Mouse (Mus musculus) kidney, postnatal 25 days (tissue): ENCODE measurements around the gene Fam185a.

Experiments used
- DNase-seq, 2 experiments: peaks; one replicate each; pipeline ENCODE4 v3.0.0; 2021; ENCODE audit warnings: mixed read lengths in 2 of 2

Gene Fam185a

GRCm38 (mm10) chr5:21496321-21496720, 71.6 kb downstream of the Fam185a start:
- no peak for DNase-seq

- no peak for DNase-seq
These were observed 72.1 kb downstream of the Fam185a start for GRCm38 (mm10) chr5:21496881-21497280.

- DNase-seq = no peak
These were observed 73.7 kb downstream of the Fam185a start for GRCm38 (mm10) chr5:21498490-21498889.

- no peak for DNase-seq
These were observed 74.2 kb downstream of the Fam185a start for GRCm38 (mm10) chr5:21498925-21499324.

- no peak for DNase-seq
These were observed 75.4 kb downstream of the Fam185a start for GRCm38 (mm10) chr5:21500133-21500532.

- DNase-seq = no peak
These were observed 76.2 kb downstream of the Fam185a start for GRCm38 (mm10) chr5:21500941-21501340.

- no peak for DNase-seq
These were observed 78.3 kb downstream of the Fam185a start for GRCm38 (mm10) chr5:21502936-21503610.

- DNase-seq = no peak
These were observed 80.4 kb downstream of the Fam185a start for GRCm38 (mm10) chr5:21505159-21505558.

GRCm38 (mm10) chr5:21506887-21507286, 82.1 kb downstream of the Fam185a start:
- no peak for DNase-seq

- no peak for DNase-seq
These were observed 85.0 kb downstream of the Fam185a start for GRCm38 (mm10) chr5:21509801-21510200.

GRCm38 (mm10) chr5:21513363-21513762, 88.6 kb downstream of the Fam185a start:
- no peak for DNase-seq

- no peak for DNase-seq
These were observed 92.8 kb downstream of the Fam185a start for GRCm38 (mm10) chr5:21517562-21517961.

GRCm38 (mm10) chr5:21518207-21518606, 93.4 kb downstream of the Fam185a start:
- DNase-seq = no peak

- no peak for DNase-seq
These were observed 94.4 kb downstream of the Fam185a start for GRCm38 (mm10) chr5:21519166-21519565.

GRCm38 (mm10) chr5:21526835-21527485, 102.2 kb downstream of the Fam185a start:
- DNase-seq = no peak

GRCm38 (mm10) chr5:21527488-21527911, 102.7 kb downstream of the Fam185a start:
- no peak for DNase-seq

- DNase-seq = peak in 1 of 2 experiments; percentile 24
These were observed 103.5 kb downstream of the Fam185a start for GRCm38 (mm10) chr5:21528068-21528842.

GRCm38 (mm10) chr5:21529110-21529720, 104.5 kb downstream of the Fam185a start:
- DNase-seq = no peak
